Mouse (Mus musculus) embryonic facial prominence, embryonic 13.5 days (tissue): ENCODE measurements around the gene Gadd45a. TPM values are rescaled to one million over a fixed set of nuclear protein-coding genes. Genes with fewer than 3 reads are reported as not detected.

ENCODE experiments used
- ATAC-seq: fragments of 200-750 bp; cut with Nextera tagmentation; 2 replicates; pipeline ENCODE4 v1.8.0; 2017; ENCODE audit warnings: low read depth; ENCODE audit not compliant: insufficient number of reproducible peaks, insufficient read depth, low FRiP score, low TSS enrichment
- H3K27ac ChIP-seq: fragments of 300-500 bp; sonication (generic); 2 replicates; pipeline ENCODE4 v1.5.1; 2015; ENCODE audit warnings: moderate library complexity, mild to moderate bottlenecking, inconsistent platforms
- H3K27me3 ChIP-seq: fragments of 300-500 bp; sonication (generic); 2 replicates; pipeline ENCODE4 v1.6.1; 2015; ENCODE audit warnings: mild to moderate bottlenecking, inconsistent platforms
- H3K36me3 ChIP-seq: fragments of 300-500 bp; sonication (generic); 2 replicates; pipeline ENCODE4 v1.6.1; 2015; ENCODE audit warnings: mild to moderate bottlenecking, inconsistent platforms
- H3K4me1 ChIP-seq: fragments of 300-500 bp; sonication (generic); 2 replicates; pipeline ENCODE4 v1.6.1; 2015; ENCODE audit warnings: inconsistent platforms
- H3K4me2 ChIP-seq: fragments of 300-500 bp; sonication (generic); 2 replicates; pipeline ENCODE4 v1.6.1; 2015; ENCODE audit warnings: moderate library complexity, mild to moderate bottlenecking, inconsistent platforms
- H3K4me3 ChIP-seq: fragments of 300-500 bp; sonication (generic); 2 replicates; pipeline ENCODE4 v1.5.1; 2015; ENCODE audit warnings: mild to moderate bottlenecking, inconsistent platforms
- H3K9ac ChIP-seq: fragments of 300-500 bp; sonication (generic); 2 replicates; pipeline ENCODE4 v1.6.1; 2015; ENCODE audit warnings: mild to moderate bottlenecking, inconsistent platforms
- H3K9me3 ChIP-seq: fragments of 300-500 bp; sonication (generic); 2 replicates; pipeline ENCODE4 v1.6.1; 2016; ENCODE audit warnings: inconsistent platforms
- WGBS: fragments of 180-500 bp; shearing (Covaris S2); methylation state at CpG from one replicate; pipeline ENCODE4 v1.1.7; 2015; ENCODE audit warnings: mixed read lengths; 5-methylcytosine and 5-hydroxymethylcytosine counted together
- polyA plus RNA-seq: library from polyadenylated mRNA; unstranded; fragments of >200 nt; fragmentation: Nextera tagmentation; extraction: Ambion mirVana; gene quantifications from 2 replicates; pipeline ENCODE4 v1.2.1, GENCODE M21; 2015

The Gadd45a gene
- polyA plus RNA-seq = 15.7 and 19.7 TPM in 2 replicates

DNA sequence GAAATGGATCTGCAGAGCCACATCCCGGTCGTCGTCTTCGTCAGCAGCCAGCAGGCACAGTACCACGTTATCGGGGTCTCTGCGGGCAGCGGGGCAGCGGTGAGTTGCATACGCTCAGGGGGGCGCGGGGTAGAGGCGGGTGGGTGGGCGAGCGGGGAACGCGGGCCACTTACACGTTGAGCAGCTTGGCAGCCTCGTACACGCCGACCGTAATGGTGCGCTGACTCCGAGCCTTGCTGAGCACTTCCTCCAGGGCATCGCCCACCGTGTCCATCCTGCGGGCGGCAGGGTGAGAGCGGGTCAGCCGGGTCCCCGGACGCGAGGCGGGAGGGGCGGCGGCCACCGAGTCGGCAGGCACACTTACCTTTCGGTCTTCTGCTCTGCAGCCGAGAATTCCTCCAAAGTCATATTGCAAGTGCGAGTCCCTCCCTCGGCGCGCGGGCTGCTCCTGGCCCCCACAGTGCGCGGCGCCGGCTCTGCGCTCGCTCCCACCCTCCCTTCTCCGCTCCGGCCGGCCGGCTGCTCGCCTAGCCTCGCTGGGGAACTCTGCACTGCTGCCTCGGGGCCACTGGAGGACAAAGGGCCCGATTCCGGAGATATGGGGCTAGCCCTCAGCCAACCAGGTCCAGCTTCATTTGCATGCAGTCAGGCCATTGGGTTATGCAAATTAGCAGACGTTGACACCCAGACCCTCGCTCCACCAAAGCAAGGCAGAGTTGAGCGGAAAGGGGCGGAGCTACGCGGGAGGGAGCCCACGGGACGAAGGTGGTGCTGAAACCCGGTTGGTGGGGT lies at the start of gene Gadd45a:
Gene Gadd45a (minus strand): TSS at position 621 of the 792 bp plus-strand sequence.
- Histone ChIP-seq H3K36me3 (no peaks in the 10 kb centered on the region), H3K9ac (peak within 1 kb of the TSS; percentile 82), H3K9me3 (no peaks in the 10 kb centered on the region), H3K4me2 (peak within 1 kb of the TSS; percentile 78), H3K4me1 (peaks cover 20% of the 10 kb centered on the region), H3K4me3 (peak within 1 kb of the TSS; percentile 79), H3K27me3 (no peaks in the 10 kb centered on the region), H3K27ac (peak within 1 kb of the TSS; percentile 90)
- ATAC-seq = peak; percentile 98
- WGBS = under 1% methylated on average over 63 of the region's 69 CpGs

DNA sequence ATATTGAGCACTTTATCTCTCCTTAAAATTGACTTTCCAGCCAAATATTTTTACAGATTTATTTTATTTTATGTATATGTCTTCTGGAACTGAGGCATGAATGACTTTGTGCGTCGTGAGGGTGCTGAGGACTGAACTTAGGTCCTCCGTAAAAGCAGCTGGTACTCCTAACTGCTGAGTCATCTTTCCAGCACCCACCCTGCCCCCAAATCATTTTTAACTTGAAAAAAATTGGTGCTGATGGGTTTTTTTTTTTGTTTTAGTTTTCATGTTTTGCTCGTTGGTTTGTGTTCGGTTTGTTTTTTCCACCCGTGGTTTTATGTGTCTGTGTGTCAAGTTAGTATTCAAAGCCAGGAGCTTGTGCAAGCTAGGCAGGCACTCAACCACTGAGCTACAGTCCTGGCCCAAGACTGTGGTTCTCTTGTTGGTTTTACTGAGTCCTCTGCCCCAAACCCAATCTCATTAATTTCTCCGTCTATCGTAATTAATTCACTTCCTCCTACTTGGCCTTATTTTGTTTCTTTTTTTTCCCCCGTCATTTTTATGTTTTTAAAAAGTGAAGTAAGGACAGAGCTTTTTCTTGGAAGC lies 48.7 kb upstream of the Gadd45a start:
- ATAC-seq = no peak
- Histone ChIP-seq H3K36me3 (no peaks in the 10 kb centered on the region), H3K4me1 (no peaks in the 10 kb centered on the region), H3K9me3 (no peaks in the 10 kb centered on the region), H3K27ac (no peak overlapping the region), H3K4me3 (no peak overlapping the region), H3K9ac (no peak overlapping the region), H3K27me3 (no peaks in the 10 kb centered on the region), H3K4me2 (no peak overlapping the region)
- WGBS = 86% methylated on average over 9 of the region's 9 CpGs

DNA sequence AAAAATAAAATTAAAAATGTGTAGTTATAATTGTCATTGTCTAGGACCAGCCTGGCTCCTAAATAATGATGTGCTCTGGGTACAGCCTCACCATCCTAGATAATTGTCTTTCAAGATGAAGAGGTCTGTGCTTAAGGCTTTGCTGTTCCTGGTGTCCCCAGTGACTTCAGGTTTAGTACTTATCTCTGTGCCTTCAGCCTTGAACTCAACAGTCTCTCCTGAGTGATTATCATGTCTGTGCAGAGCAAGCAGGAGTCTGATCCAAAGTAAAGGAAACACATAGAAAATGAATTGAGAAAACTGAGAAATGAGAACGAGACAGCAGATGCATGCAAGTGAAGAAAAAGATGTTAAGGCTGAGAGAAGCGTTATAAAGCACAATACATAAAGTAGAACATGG lies 47.2 kb upstream of the Gadd45a start:
- no peak for ATAC-seq
- no peaks in the 10 kb centered on the region for H3K27me3 ChIP-seq

DNA sequence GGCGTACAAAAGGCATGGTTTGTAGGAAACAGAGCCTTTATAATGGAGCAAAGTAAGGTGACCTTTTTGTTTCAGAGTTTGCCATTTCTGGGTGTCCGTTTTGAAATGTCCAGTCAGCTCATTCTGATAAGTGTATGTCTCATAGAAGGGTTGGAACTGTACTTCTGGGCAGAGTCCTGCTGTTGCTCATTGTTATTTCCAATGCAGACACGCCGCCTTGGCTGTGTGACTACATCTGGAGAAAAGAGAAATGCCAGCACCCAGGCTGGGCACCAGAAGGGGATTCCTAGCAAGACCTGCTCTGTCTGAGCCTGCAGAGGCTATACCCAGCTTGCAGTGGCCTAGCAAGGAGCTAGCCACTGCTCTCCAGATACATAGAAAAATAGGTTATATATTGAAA lies 43.9 kb upstream of the Gadd45a start:
- H3K9me3 ChIP-seq = no peaks in the 10 kb centered on the region
- no peak for ATAC-seq
- H3K27me3 ChIP-seq = no peaks in the 10 kb centered on the region
- no peak overlapping the region for H3K4me2 ChIP-seq
- no peaks in the 10 kb centered on the region for H3K36me3 ChIP-seq
- no peak overlapping the region for H3K4me3 ChIP-seq
- no peak overlapping the region for H3K27ac ChIP-seq
- WGBS = 84% methylated on average over 4 of the region's 4 CpGs
- peaks cover 7% of the 10 kb centered on the region for H3K4me1 ChIP-seq
- no peak overlapping the region for H3K9ac ChIP-seq

More for the DNA sequence above, 47.2 kb upstream of the Gadd45a start:
- Histone ChIP-seq H3K27ac (no peak overlapping the region), H3K4me3 (no peak overlapping the region), H3K9ac (no peak overlapping the region), H3K36me3 (no peaks in the 10 kb centered on the region), H3K4me1 (no peaks in the 10 kb centered on the region), H3K4me2 (no peak overlapping the region), H3K9me3 (no peaks in the 10 kb centered on the region)
- 92% methylated on average over 2 of the region's 2 CpGs for WGBS

DNA sequence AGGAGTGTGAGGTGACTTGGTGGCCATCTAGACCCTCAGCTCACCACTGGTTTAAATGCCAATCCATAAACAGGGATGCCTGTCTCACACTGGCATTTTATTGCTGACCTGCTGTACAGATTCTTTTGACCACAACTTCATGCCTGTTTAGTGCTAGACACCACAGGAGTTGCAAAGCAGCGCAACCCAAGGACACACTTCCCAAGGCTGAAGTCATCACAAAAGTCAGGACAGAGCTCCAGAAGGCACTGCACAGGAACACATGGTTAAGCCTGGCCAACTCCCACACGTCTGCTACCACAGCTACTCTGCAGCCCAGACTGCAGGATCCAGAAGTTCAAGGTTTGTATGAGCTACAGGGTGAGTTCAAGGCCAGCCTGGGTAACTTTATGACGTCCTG lies 40.8 kb upstream of the Gadd45a start:
- ATAC-seq = no peak
- no peaks in the 10 kb centered on the region for H3K36me3 ChIP-seq
- no peak overlapping the region for H3K27ac ChIP-seq
- no peak overlapping the region for H3K9ac ChIP-seq
- no peak overlapping the region for H3K4me2 ChIP-seq
- peaks cover 7% of the 10 kb centered on the region for H3K4me1 ChIP-seq
- no peak overlapping the region for H3K4me3 ChIP-seq
- 87% methylated on average over 3 of the region's 3 CpGs for WGBS
- H3K27me3 ChIP-seq = no peaks in the 10 kb centered on the region
- no peaks in the 10 kb centered on the region for H3K9me3 ChIP-seq

DNA sequence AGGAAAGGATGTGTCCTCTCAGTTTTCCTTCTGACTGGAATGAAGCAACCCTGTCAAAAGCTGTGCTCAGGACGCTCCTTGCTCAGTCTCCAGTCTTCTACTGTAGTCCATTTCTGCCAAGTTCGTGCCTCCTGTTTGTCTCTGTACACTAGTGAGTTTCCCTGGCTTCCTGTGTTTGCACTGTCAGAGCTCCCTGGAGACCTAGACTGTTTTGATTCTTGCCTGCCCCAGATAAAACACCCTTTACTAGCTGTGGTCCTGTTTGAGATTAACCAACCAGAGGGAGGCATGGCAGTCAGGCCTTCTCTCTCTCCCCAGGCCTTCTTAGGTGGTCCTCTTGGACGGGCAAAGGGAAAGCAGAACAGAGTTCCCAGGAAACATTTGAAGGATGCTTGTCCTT lies 40.2 kb upstream of the Gadd45a start:
- ATAC-seq = no peak
- Histone ChIP-seq H3K4me1 (peaks cover 7% of the 10 kb centered on the region), H3K9ac (no peak overlapping the region), H3K9me3 (no peaks in the 10 kb centered on the region), H3K27ac (0 out of 2 replicates have a peak overlapping the region, but pooled peaks have one; percentile 0), H3K27me3 (no peaks in the 10 kb centered on the region), H3K36me3 (no peaks in the 10 kb centered on the region), H3K4me3 (no peak overlapping the region), H3K4me2 (no peak overlapping the region)
- WGBS = 28% methylated on average over 3 of the region's 3 CpGs

DNA sequence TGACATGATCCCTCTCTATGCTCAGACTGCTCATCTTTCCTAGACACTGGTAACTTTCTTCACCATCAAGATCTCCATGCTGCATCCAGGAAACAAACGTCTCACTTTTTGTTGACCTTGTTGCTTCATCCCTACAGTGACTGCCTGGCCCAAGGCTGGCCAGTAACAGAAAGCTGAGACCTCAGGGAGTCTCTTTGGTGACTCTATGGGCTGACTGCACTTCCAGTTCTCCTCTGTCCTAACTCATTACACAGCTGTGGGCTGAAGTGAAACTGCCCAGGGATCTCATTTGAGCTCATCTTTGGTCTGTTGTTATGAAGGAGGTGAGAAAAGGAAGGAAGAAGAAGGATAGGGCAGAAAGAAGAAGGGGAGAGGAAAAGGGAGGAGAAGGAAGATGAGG lies 39.1 kb upstream of the Gadd45a start:
- Histone ChIP-seq H3K36me3 (no peaks in the 10 kb centered on the region), H3K27ac (no peak overlapping the region), H3K9ac (no peak overlapping the region), H3K27me3 (no peaks in the 10 kb centered on the region), H3K4me3 (no peak overlapping the region), H3K4me2 (no peak overlapping the region), H3K4me1 (peaks cover 7% of the 10 kb centered on the region), H3K9me3 (no peaks in the 10 kb centered on the region)
- 68% methylated on average over 1 of the region's 1 CpGs for WGBS
- no peak for ATAC-seq

DNA sequence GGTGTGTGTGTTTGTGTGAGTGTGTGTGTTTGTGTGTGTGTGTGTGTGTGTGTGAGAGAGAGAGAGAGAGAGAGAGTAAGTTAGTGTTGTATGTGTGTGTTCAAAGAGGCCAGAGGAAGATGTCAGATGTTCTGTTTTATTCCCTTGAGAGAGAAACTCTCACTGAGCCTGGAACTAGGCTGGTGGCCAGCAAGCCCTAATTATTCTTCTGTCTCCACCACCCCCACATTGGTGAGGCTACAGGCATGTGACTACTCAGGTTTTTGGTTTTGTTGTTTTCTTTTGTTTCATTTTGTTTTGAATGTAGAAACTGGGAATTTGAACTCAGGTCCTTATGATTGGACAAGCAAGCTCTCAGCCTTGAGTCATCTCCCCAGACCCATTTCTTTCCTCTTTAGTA lies 37.6 kb upstream of the Gadd45a start:
- no peak for ATAC-seq
- no peak overlapping the region for H3K9ac ChIP-seq
- H3K27me3 ChIP-seq = no peaks in the 10 kb centered on the region
- no peaks in the 10 kb centered on the region for H3K36me3 ChIP-seq
- H3K27ac ChIP-seq = no peak overlapping the region
- H3K9me3 ChIP-seq = no peaks in the 10 kb centered on the region
- H3K4me1 ChIP-seq = peaks cover 10% of the 10 kb centered on the region
- no peak overlapping the region for H3K4me3 ChIP-seq
- no peak overlapping the region for H3K4me2 ChIP-seq

DNA sequence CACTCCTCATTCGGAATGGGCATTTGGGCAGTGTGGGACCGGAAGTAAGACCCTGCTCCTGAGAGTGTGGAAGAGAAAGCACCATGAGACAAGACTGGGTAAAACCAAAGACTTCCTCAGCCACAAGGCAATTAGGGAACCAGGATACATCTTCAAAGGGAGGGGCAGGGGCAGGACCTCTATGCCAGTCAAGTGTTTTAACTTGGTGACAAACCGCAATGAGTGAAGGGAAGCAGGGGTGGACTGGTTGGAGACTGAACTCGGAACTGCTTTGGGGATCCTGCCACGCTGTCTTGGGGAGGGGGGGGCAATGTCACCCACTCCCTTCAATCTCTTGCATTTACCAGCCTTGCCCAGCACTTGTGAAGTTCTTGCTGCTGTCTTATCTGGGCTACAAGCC lies 36.7 kb upstream of the Gadd45a start:
- no peak overlapping the region for H3K9ac ChIP-seq
- H3K4me3 ChIP-seq = no peak overlapping the region
- H3K4me1 ChIP-seq = peaks cover 13% of the 10 kb centered on the region
- H3K27me3 ChIP-seq = no peaks in the 10 kb centered on the region
- WGBS = 73% methylated on average over 5 of the region's 5 CpGs
- H3K9me3 ChIP-seq = no peaks in the 10 kb centered on the region
- no peak overlapping the region for H3K27ac ChIP-seq
- H3K4me2 ChIP-seq = no peak overlapping the region
- no peak for ATAC-seq
- H3K36me3 ChIP-seq = no peaks in the 10 kb centered on the region

DNA sequence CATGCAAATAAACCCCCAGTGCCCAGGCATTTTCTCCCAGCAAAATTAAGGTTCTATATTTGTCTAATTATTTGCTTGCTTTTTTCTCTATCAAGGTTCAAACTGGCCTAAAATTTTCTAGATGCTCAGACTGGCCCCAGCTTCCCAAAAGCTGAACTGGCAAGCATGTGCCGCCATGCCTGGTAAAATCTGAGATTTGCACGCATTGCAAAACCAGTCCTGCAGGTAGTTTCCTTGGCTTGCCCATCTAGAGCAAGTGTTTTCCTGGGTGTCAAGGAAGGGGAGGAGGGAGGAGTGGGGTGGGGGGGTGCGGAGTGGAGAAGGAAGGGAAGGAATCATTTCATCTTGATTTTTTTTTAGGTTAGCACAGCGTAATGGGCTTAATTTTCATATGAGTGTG lies 36.2 kb upstream of the Gadd45a start:
- H3K27ac ChIP-seq = no peak overlapping the region
- H3K27me3 ChIP-seq = no peaks in the 10 kb centered on the region
- peaks cover 13% of the 10 kb centered on the region for H3K4me1 ChIP-seq
- H3K4me3 ChIP-seq = no peak overlapping the region
- H3K36me3 ChIP-seq = no peaks in the 10 kb centered on the region
- ATAC-seq = no peak
- H3K9me3 ChIP-seq = no peaks in the 10 kb centered on the region
- WGBS = 68% methylated on average over 4 of the region's 4 CpGs
- H3K4me2 ChIP-seq = no peak overlapping the region
- no peak overlapping the region for H3K9ac ChIP-seq

DNA sequence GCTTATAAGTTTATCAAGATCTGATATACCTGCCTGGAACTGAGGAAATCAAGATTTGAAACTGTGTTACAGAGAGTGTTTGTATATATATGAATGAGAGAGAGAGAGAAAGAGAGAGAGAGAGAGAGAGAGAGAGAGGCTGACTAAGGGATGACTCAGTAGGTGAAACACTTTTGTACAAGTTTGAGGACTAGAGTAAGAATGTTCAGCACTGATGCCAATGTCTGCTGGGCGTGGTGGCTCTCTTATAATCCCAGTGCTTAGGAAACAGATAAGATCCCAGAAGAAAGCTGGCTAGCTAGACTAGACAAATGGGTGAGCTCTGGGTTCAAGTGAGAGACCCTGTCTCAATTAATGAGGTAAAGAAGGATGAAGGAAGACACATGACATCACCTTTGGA lies 34.4 kb upstream of the Gadd45a start:
- WGBS = 80% methylated on average over 1 of the region's 1 CpGs
- Histone ChIP-seq H3K4me3 (no peak overlapping the region), H3K36me3 (no peaks in the 10 kb centered on the region), H3K4me1 (peaks cover 6% of the 10 kb centered on the region), H3K27ac (no peak overlapping the region), H3K9ac (no peak overlapping the region), H3K9me3 (no peaks in the 10 kb centered on the region), H3K27me3 (no peaks in the 10 kb centered on the region), H3K4me2 (no peak overlapping the region)
- ATAC-seq = no peak

DNA sequence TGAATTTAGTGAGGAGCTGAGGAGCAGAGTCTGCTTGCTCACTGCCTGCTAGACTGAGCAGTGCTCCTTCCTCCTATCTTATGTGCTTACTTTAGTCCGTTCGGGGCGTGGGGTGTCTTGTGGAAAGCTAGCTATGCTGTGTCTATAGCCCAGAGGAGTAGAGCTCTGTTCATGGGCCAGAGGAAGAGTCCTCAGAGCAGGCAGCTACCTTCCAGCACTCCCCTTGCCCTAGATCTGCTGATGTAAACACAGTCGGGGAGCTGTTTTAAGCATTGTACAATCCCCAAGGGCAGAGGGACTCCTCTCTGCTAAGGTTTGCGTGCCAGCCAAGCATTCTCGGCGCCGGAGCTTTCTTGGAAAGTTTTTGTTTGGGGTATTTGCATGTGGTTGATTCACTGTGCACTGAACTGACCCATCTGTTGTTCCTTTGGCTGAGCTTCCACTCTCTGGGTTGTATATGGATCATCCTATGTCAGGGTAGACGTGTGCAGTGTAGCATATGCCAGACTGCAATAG lies 32.6 kb upstream of the Gadd45a start:
- no peaks in the 10 kb centered on the region for H3K9me3 ChIP-seq
- no peaks in the 10 kb centered on the region for H3K27me3 ChIP-seq
- no peak overlapping the region for H3K27ac ChIP-seq
- no peak overlapping the region for H3K4me2 ChIP-seq
- no peaks in the 10 kb centered on the region for H3K36me3 ChIP-seq
- H3K4me3 ChIP-seq = no peak overlapping the region
- no peak overlapping the region for H3K9ac ChIP-seq
- WGBS = 52% methylated on average over 9 of the region's 9 CpGs
- no peak for ATAC-seq
- H3K4me1 ChIP-seq = peaks cover 6% of the 10 kb centered on the region
